Mouse (Mus musculus): ENCODE results near the gene Tmsb15a. TPM values are rescaled to one million over a fixed set of nuclear protein-coding genes. Genes with fewer than 3 reads are reported as not detected.
A peak's percentile ranks its signal among the peaks of the same experiment; 100 is the strongest.
"Not testable (repeated sequence)": the region's sequence is repeated elsewhere in the genome, so short reads cannot be mapped to it uniquely, and the experiment has no call there.

Gene Tmsb15a
- polyA plus RNA-seq (2015; fragmentation: Nextera tagmentation; extraction: Ambion mirVana) = 0.82 and 1.3 TPM in 2 replicates

- DNase-seq (ENCODE audit: low spot score) = no peak
Measured at GRCm38 (mm10) chrX:135725161-135725560, at the start of gene Tmsb15a. TSS of gene Tmsb15a (minus strand) at chrX:135725261.

- DNase-seq (ENCODE audit: low spot score) = no peak
Measured at GRCm38 (mm10) chrX:135768565-135768964, 43.5 kb upstream of the Tmsb15a start.

- no peak for DNase-seq (ENCODE audit: low spot score)
Measured at GRCm38 (mm10) chrX:135768043-135768548, 43.0 kb upstream of the Tmsb15a start.

GRCm38 (mm10) chrX:135761707-135762106 lies 36.6 kb upstream of the Tmsb15a start:
- DNase-seq (ENCODE audit: low spot score) = peak; percentile 7

GRCm38 (mm10) chrX:135752832-135753231 lies 27.8 kb upstream of the Tmsb15a start:
- peak; percentile 62 for DNase-seq (ENCODE audit: low spot score)

- DNase-seq (ENCODE audit: low spot score) = not testable (repeated sequence)
Measured at GRCm38 (mm10) chrX:135745376-135745775, 20.3 kb upstream of the Tmsb15a start.

- DNase-seq (ENCODE audit: low spot score) = no peak
Measured at GRCm38 (mm10) chrX:135743056-135743355, 17.9 kb upstream of the Tmsb15a start.

- peak; percentile 91 for DNase-seq (ENCODE audit: low spot score)
Measured at GRCm38 (mm10) chrX:135742304-135743055, 17.4 kb upstream of the Tmsb15a start, which contains the start of the genes Armcx5 and Gprasp1. TSS of gene Armcx5 (plus strand) at chrX:135742733. TSS of gene Gprasp1 (plus strand) at chrX:135742733.

- no peak for DNase-seq (ENCODE audit: low spot score)
Measured at GRCm38 (mm10) chrX:135738730-135739520, 13.9 kb upstream of the Tmsb15a start.

- DNase-seq (ENCODE audit: low spot score) = no peak
Measured at GRCm38 (mm10) chrX:135712845-135713244, 12.2 kb downstream of the Tmsb15a start.

- DNase-seq (ENCODE audit: low spot score) = no peak
Measured at GRCm38 (mm10) chrX:135704349-135704748, 20.7 kb downstream of the Tmsb15a start.

- no peak for DNase-seq (ENCODE audit: low spot score)
Measured at GRCm38 (mm10) chrX:135703111-135703510, 21.9 kb downstream of the Tmsb15a start.

GRCm38 (mm10) chrX:135693633-135694032 lies 31.4 kb downstream of the Tmsb15a start, which contains the start of gene Tcp11x2:
TSS of gene Tcp11x2 (minus strand) at chrX:135693790.
- no peak for DNase-seq (ENCODE audit: low spot score)

GRCm38 (mm10) chrX:135687802-135688201 lies 37.3 kb downstream of the Tmsb15a start:
- no peak for DNase-seq (ENCODE audit: low spot score)

GRCm38 (mm10) chrX:135681858-135682257 lies 43.2 kb downstream of the Tmsb15a start:
- DNase-seq (ENCODE audit: low spot score) = no peak

Small RNA genes lying within 50 kb of the gene (microRNA-seq; reads per million reads assigned to microRNA genes)
- gene Mir7646 (ENCODE audit: borderline number of aligned reads) = 1.2 reads per million

Other genes starting within 250 kb of the Tmsb15a start
- gene AV320801, start 230.7 kb downstream of the Tmsb15a start, polyA plus RNA-seq (2015; fragmentation: Nextera tagmentation; extraction: Ambion mirVana) = not detected in 2 replicates
- 0.05 and 0.34 TPM in 2 replicates for gene Nxf7, start 126.5 kb downstream of the Tmsb15a start, polyA plus RNA-seq (2015; fragmentation: Nextera tagmentation; extraction: Ambion mirVana)
- gene Prame, start 97.6 kb downstream of the Tmsb15a start, polyA plus RNA-seq (2015; fragmentation: Nextera tagmentation; extraction: Ambion mirVana) = not detected in 2 replicates
- 0.06 TPM in 1 of 2 replicates, not detected in the other for gene Tcp11x2, start 31.5 kb downstream of the Tmsb15a start, polyA plus RNA-seq (2015; fragmentation: Nextera tagmentation; extraction: Ambion mirVana)
- 9.5 and 12.2 TPM in 2 replicates for gene Armcx5, start 17.5 kb upstream of the Tmsb15a start, polyA plus RNA-seq (2015; fragmentation: Nextera tagmentation; extraction: Ambion mirVana)
- gene Gprasp1, start 17.5 kb upstream of the Tmsb15a start, polyA plus RNA-seq (2015; fragmentation: Nextera tagmentation; extraction: Ambion mirVana) = 18.9 and 20.8 TPM in 2 replicates
- gene Bhlhb9, start 72.3 kb upstream of the Tmsb15a start, polyA plus RNA-seq (2015; fragmentation: Nextera tagmentation; extraction: Ambion mirVana) = 55.0 and 55.1 TPM in 2 replicates
- 6.6 and 7.0 TPM in 2 replicates for gene Gprasp2, start 113.8 kb upstream of the Tmsb15a start, polyA plus RNA-seq (2015; fragmentation: Nextera tagmentation; extraction: Ambion mirVana)